8 mouse cellular contexts compared by ENCODE assay signal in the genomic region with DNA sequence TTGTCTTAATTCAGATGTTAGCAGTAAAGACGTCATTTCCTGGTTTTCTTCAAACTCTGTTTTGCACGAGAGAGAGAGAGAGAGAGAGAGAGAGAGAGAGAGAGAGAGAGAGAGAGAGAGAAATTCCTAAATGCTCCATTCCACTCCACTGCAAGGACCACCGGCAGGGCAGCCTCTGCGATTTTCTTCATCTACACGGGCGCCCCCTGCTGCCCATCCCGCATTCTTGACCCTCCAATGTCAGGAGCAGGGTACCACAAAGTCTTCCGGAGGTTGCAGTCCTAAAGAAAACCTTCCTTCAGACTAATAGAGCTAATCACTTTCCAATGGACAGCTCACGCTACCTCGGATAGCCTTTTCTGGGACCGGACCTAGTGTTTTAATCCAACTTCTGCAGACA. TPM values are rescaled to one million over a fixed set of nuclear protein-coding genes. Genes with fewer than 3 reads are reported as not detected.
A peak's percentile ranks its signal among the peaks of the same experiment; 100 is the strongest.
DNase-seq lines count a peak whose midpoint lies in the region; ATAC-seq and TF ChIP-seq lines count a peak whose summit lies in the region.

No protein-coding gene starts in this region.

- H3K27ac ChIP-seq in gastrocnemius, adult 2 months = peak overlapping the region; percentile 88
- no peak overlapping the region for H3K27ac ChIP-seq in hindbrain, embryonic 16.5 days (ENCODE audit: low read depth, low read length)

- H3K9ac ChIP-seq in hindbrain, embryonic 16.5 days (ENCODE audit: low read depth, low read length) = peak overlapping the region; percentile 76

- H3K27me3 ChIP-seq in hindbrain, embryonic 16.5 days (replicated peaks; ENCODE audit: control insufficient read depth, insufficient read depth, low read length) = peaks cover 5% of the 10 kb centered on the region; the same call in 1 of the 2 replicates
- no peaks in the 10 kb centered on the region for H3K27me3 ChIP-seq in megakaryocyte, embryonic 14.5 days (replicated peaks)

- peak; percentile 90 for DNase-seq in Muller cell, postnatal 12 days (ENCODE audit: inconsistent ontology term)
- DNase-seq in cerebellum, postnatal 14 days = peak; percentile 89 to 92
- peak; percentile 85 for DNase-seq in gastrocnemius, adult 2 months
- DNase-seq in left cerebral cortex, postnatal 10 days (ENCODE audit: extremely low spot score in 1 of 2, low spot score in 2 of 2) = peak; percentile 70 to 84
- DNase-seq in right cerebral cortex, postnatal 25 days = peak; percentile 61
- DNase-seq in urinary bladder, postnatal 4 days (ENCODE audit: low spot score in 2 of 2) = peak; percentile 69 to 84

- no peaks in the 10 kb centered on the region for H3K9me3 ChIP-seq in hindbrain, embryonic 16.5 days (ENCODE audit: control insufficient read depth, low read length)
- no peaks in the 10 kb centered on the region for H3K9me3 ChIP-seq in megakaryocyte, embryonic 14.5 days

- peaks cover 4% of the 10 kb centered on the region for H3K4me1 ChIP-seq in hindbrain, embryonic 16.5 days (ENCODE audit: control insufficient read depth, insufficient read depth, low read depth, low read length)
- peaks cover 71% of the 10 kb centered on the region for H3K4me1 ChIP-seq in megakaryocyte, embryonic 14.5 days

- no peaks in the 10 kb centered on the region for H3K36me3 ChIP-seq in hindbrain, embryonic 16.5 days (ENCODE audit: control insufficient read depth, insufficient read depth, low read length)
- peaks cover 24% of the 10 kb centered on the region for H3K36me3 ChIP-seq in megakaryocyte, embryonic 14.5 days (replicated peaks; ENCODE audit: low read length)

- intact Hi-C loops in gastrocnemius, adult 2 months (cut with DNase I) = loop anchor here (2.0 to 10.0 kb wide), 4 partner anchors 82 to 370 kb away; no protein-coding TSS in a partner anchor
- intact Hi-C loops in left cerebral cortex, postnatal 10 days (cut with DNase I) = loop anchor here (1.0 to 10.0 kb wide), 3 partner anchors 72 to 270 kb away; no protein-coding TSS in a partner anchor

- peak overlapping the region; percentile 100 for H3K4me2 ChIP-seq in hindbrain, embryonic 16.5 days (ENCODE audit: low read length)

- peak; percentile 76 for TF ChIP-seq CTCF in gastrocnemius, adult 2 months (IDR thresholded peaks at IDR 0.05)

- WGBS in hindbrain, embryonic 16.5 days = 0% methylated on average over 11 of the region's 11 CpGs

- ATAC-seq in hindbrain, embryonic 16.5 days = peak; percentile 88

- H3K4me3 ChIP-seq in gastrocnemius, adult 2 months = peak overlapping the region; percentile 97
- peak overlapping the region; percentile 88 for H3K4me3 ChIP-seq in hindbrain, embryonic 16.5 days (ENCODE audit: low read length)
- H3K4me3 ChIP-seq in megakaryocyte, embryonic 14.5 days (replicated peaks) = peak overlapping the region; percentile 97

RNA-seq across cellular contexts. Expression of a gene that starts 0.5 kb away (rescaled TPM):
- total RNA-seq in gastrocnemius, adult 2 months (2021) = 10 to 100 TPM in 1 of 2 experiments, 1 to 10 TPM in 1; 8.9 to 11.0 TPM
- polyA plus RNA-seq in hindbrain, embryonic 16.5 days (2015; fragmentation: Nextera tagmentation; extraction: Ambion mirVana) = 1.6 and 2.0 TPM in 2 replicates
- 1 to 10 TPM; 6.2 to 6.5 TPM for total RNA-seq in left cerebral cortex, postnatal 10 days (2021)
- 30.6 and 93.5 TPM in 2 replicates for polyA plus RNA-seq in megakaryocyte, embryonic 14.5 days (2012; ENCODE audit: insufficient read depth, low replicate concordance)
